ENCODE assay signal across 8 mouse cellular contexts in the genomic region with DNA sequence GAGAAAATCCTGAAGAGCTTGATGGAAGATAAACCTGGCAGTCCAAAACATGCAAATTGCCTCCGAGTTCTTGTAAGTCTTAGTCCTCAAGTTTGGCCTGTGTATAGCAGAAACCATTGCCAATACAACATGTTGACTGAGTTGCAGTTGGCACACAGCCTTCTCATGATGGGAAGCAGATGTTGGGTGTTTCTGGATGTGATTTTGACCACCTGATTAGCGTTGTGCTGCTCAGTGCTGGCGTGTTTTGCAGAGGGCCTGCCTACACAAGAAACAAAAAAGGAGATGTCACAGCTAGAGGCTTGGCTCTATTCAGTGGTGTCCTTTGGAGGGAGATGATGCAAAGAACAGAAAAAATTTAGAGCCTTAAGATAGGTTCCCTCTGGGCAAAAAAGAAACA.
DNase-seq lines count a peak whose midpoint lies in the region; ATAC-seq lines count a peak whose summit lies in the region.

No protein-coding gene starts in this region.

- no peak for ATAC-seq in CD4-positive, CD25-positive, alpha-beta regulatory T cell, adult 4 months

- peak; percentile 24 to 42 for DNase-seq in kidney, postnatal 4 days
- DNase-seq in kidney, adult 18-20 months, result no peak
- peak; percentile 86 for DNase-seq in fibroblast of lung, adult 2 months (ENCODE audit: low read depth)
- DNase-seq in heart, postnatal 4 days, result peak; percentile 54
- peak; percentile 21 for DNase-seq in lung, postnatal 25 days (ENCODE audit: low spot score)
- DNase-seq in natural killer cell, adult 2 months (ENCODE audit: low spot score in 2 of 2), result no peak
- no peak for DNase-seq in embryo, embryonic 10.5 days (ENCODE audit: low spot score)

Comparison
In these comparisons a context has a peak if more than half of its experiments do, and no peak if none do; other contexts are left out.
1. DNase-seq: peak in kidney, postnatal 4 days (2 of 2), fibroblast of lung, adult 2 months (single experiment), heart, postnatal 4 days (single experiment) and lung, postnatal 25 days (single experiment); none in kidney, adult 18-20 months (single experiment), natural killer cell, adult 2 months (0 of 2) and embryo, embryonic 10.5 days (single experiment).